24 mouse cellular contexts compared by ENCODE assay signal in genomic region chr15:93655243-93655642, GRCm38 (mm10). TPM values are rescaled to one million over a fixed set of nuclear protein-coding genes. Genes with fewer than 3 reads are reported as not detected.
DNase-seq lines count a peak whose midpoint lies in the region; ATAC-seq lines count a peak whose summit lies in the region.
"Had no signal": no experiment of that assay in that cellular context is flagged by ENCODE, and none has a peak within 500 bp of the region (broad histone marks: within the 10 kb centered on the region; RNA-seq: fewer than 3 reads in every experiment).

No protein-coding gene starts in this region.

- no peak for DNase-seq in heart, adult 9 months (ENCODE audit: low spot score in 2 of 2)
- peak; percentile 55 for DNase-seq in 3T3-L1 (ENCODE audit: low read depth, low spot score)
- peak; percentile 68 for DNase-seq in adrenal gland, adult 2 months
- DNase-seq in testis, postnatal 10 days (ENCODE audit: low spot score), result no peak
- DNase-seq in gastrocnemius, postnatal 4 days (ENCODE audit: low spot score in 2 of 2), result no peak
- no peak for DNase-seq in urinary bladder, adult 18-20 months (ENCODE audit: low spot score in 2 of 2)
- DNase-seq: cerebellum, adult 2 months; cerebellum, postnatal 25 days; gastrocnemius, adult 2 months; kidney, adult 2 months; lung, postnatal 36 days; right cerebral cortex, postnatal 14 days had no signal

- H3K27me3 ChIP-seq in heart, embryonic 13.5 days (replicated peaks), result no peaks in the 10 kb centered on the region
- no peaks in the 10 kb centered on the region for H3K27me3 ChIP-seq in embryonic facial prominence, embryonic 13.5 days
- H3K27me3 ChIP-seq: forebrain, embryonic 12.5 days; hindbrain, embryonic 15.5 days; limb, embryonic 12.5 days; lung, embryonic 15.5 days had no signal

- H3K4me1 ChIP-seq in heart, embryonic 13.5 days, result peaks cover 56% of the 10 kb centered on the region
- H3K4me1 ChIP-seq in embryonic facial prominence, embryonic 13.5 days, result peaks cover 40% of the 10 kb centered on the region
- H3K4me1 ChIP-seq: forebrain, embryonic 12.5 days; hindbrain, embryonic 15.5 days had no signal

- H3K9me3 ChIP-seq in heart, embryonic 13.5 days, result no peaks in the 10 kb centered on the region
- H3K9me3 ChIP-seq in embryonic facial prominence, embryonic 13.5 days, result no peaks in the 10 kb centered on the region
- H3K9me3 ChIP-seq: forebrain, embryonic 12.5 days; hindbrain, embryonic 15.5 days; limb, embryonic 12.5 days; lung, embryonic 15.5 days had no signal

- no peak overlapping the region for H3K4me2 ChIP-seq in heart, embryonic 13.5 days
- no peak overlapping the region for H3K4me2 ChIP-seq in embryonic facial prominence, embryonic 13.5 days
- H3K4me2 ChIP-seq: forebrain, embryonic 12.5 days; hindbrain, embryonic 15.5 days; limb, embryonic 12.5 days; lung, embryonic 15.5 days had no signal

- no peak overlapping the region for H3K4me3 ChIP-seq in heart, embryonic 13.5 days
- no peak overlapping the region for H3K4me3 ChIP-seq in embryonic facial prominence, embryonic 13.5 days
- H3K4me3 ChIP-seq: forebrain, embryonic 12.5 days; gastrocnemius, adult 2 months; hindbrain, embryonic 15.5 days; limb, embryonic 12.5 days; lung, embryonic 15.5 days had no signal

- H3K9ac ChIP-seq in heart, embryonic 13.5 days, result no peak overlapping the region
- H3K9ac ChIP-seq in embryonic facial prominence, embryonic 13.5 days, result no peak overlapping the region
- H3K9ac ChIP-seq: forebrain, embryonic 12.5 days; hindbrain, embryonic 15.5 days; limb, embryonic 12.5 days; liver, embryonic 14.5 days; lung, embryonic 15.5 days had no signal

- H3K36me3 ChIP-seq in heart, embryonic 13.5 days, result no peaks in the 10 kb centered on the region
- H3K36me3 ChIP-seq in embryonic facial prominence, embryonic 13.5 days, result no peaks in the 10 kb centered on the region
- H3K36me3 ChIP-seq: forebrain, embryonic 12.5 days; hindbrain, embryonic 15.5 days; limb, embryonic 12.5 days; lung, embryonic 15.5 days had no signal

- 85% methylated on average over 6 of the region's 6 CpGs for WGBS in heart, embryonic 13.5 days
- WGBS in embryonic facial prominence, embryonic 13.5 days, result 51% methylated on average over 6 of the region's 6 CpGs

- ATAC-seq in heart, embryonic 13.5 days (ENCODE audit: extremely low read depth, insufficient number of reproducible peaks, low FRiP score, low TSS enrichment), result no peak
- ATAC-seq in embryonic facial prominence, embryonic 13.5 days (ENCODE audit: insufficient number of reproducible peaks, insufficient read depth, low FRiP score, low TSS enrichment, low read depth), result no peak
- ATAC-seq: activated CD4-positive, CD25-positive, alpha-beta regulatory T cell, adult 4 months had no signal

- H3K27ac ChIP-seq in heart, embryonic 13.5 days (replicated peaks), result peak overlapping the region; percentile 84
- H3K27ac ChIP-seq in embryonic facial prominence, embryonic 13.5 days, result peak overlapping the region; percentile 29; the same call in 1 of the 2 replicates
- H3K27ac ChIP-seq: forebrain, embryonic 12.5 days; gastrocnemius, adult 2 months; hindbrain, embryonic 15.5 days; kidney, postnatal 0 days; limb, embryonic 12.5 days; liver, embryonic 14.5 days; lung, embryonic 15.5 days; stomach, postnatal 0 days had no signal

RNA-seq across cellular contexts. Expression of gene Prickle1, which starts 59.6 kb away (rescaled TPM):
- 30.3 and 30.5 TPM in 2 replicates for polyA plus RNA-seq in heart, embryonic 13.5 days (2015; fragmentation: Nextera tagmentation; extraction: Ambion mirVana)
- total RNA-seq in adrenal gland, adult 2 months (2021), result 10 to 100 TPM; 15.7 to 19.4 TPM
- polyA plus RNA-seq in adrenal gland, adult 2 months (2012; rRNA removed), result 6.0 and 8.6 TPM in 2 replicates
- polyA plus RNA-seq in embryonic facial prominence, embryonic 13.5 days (2015; fragmentation: Nextera tagmentation; extraction: Ambion mirVana), result 46.5 and 58.2 TPM in 2 replicates
- total RNA-seq in gastrocnemius, postnatal 4 days (2021), result 10 to 100 TPM; 22.5 to 24.5 TPM
- total RNA-seq: MEL; monocyte, adult 5-6 weeks had no signal

Comparison
In these comparisons a context has a peak if more than half of its experiments do, and no peak if none do; other contexts are left out.
1. DNase-seq: peak in 3T3-L1 (single experiment) and adrenal gland, adult 2 months (single experiment); none in heart, adult 9 months (0 of 2), testis, postnatal 10 days (single experiment), gastrocnemius, postnatal 4 days (0 of 2) and urinary bladder, adult 18-20 months (0 of 2).